Mouse (Mus musculus): ENCODE results near the gene Lpin3.

The Lpin3 gene

GRCm38 (mm10) chr2:160874231-160874877 lies 6.1 kb upstream of the Lpin3 start:
- DNase-seq (ENCODE audit: low read depth, low spot score) = no peak
- no peaks in the 10 kb centered on the region for H3K27me3 ChIP-seq (ENCODE audit: control insufficient read depth, insufficient read depth, low read length, poor library complexity, severe bottlenecking)
- H3K36me3 ChIP-seq (ENCODE audit: control insufficient read depth, insufficient read depth, low read length, poor library complexity, severe bottlenecking) = no peaks in the 10 kb centered on the region

- DNase-seq (ENCODE audit: low read depth, low spot score) = peak; percentile 68
- H3K27me3 ChIP-seq (ENCODE audit: control insufficient read depth, insufficient read depth, low read length, poor library complexity, severe bottlenecking) = no peaks in the 10 kb centered on the region
- no peaks in the 10 kb centered on the region for H3K36me3 ChIP-seq (ENCODE audit: control insufficient read depth, insufficient read depth, low read length, poor library complexity, severe bottlenecking)
Measured at GRCm38 (mm10) chr2:160876115-160876514, 4.4 kb upstream of the Lpin3 start.

- no peaks in the 10 kb centered on the region for H3K36me3 ChIP-seq (ENCODE audit: control insufficient read depth, insufficient read depth, low read length, poor library complexity, severe bottlenecking)
- DNase-seq (ENCODE audit: low read depth, low spot score) = no peak
- no peaks in the 10 kb centered on the region for H3K27me3 ChIP-seq (ENCODE audit: control insufficient read depth, insufficient read depth, low read length, poor library complexity, severe bottlenecking)
Measured at GRCm38 (mm10) chr2:160881462-160882101, 1.1 kb downstream of the Lpin3 start.

GRCm38 (mm10) chr2:160882436-160882835 lies 2.0 kb downstream of the Lpin3 start:
- Histone ChIP-seq H3K36me3 (ENCODE audit: control insufficient read depth, insufficient read depth, low read length, poor library complexity, severe bottlenecking) (no peaks in the 10 kb centered on the region), H3K27me3 (ENCODE audit: control insufficient read depth, insufficient read depth, low read length, poor library complexity, severe bottlenecking) (no peaks in the 10 kb centered on the region)
- no peak for DNase-seq (ENCODE audit: low read depth, low spot score)

GRCm38 (mm10) chr2:160883912-160884311 lies 3.4 kb downstream of the Lpin3 start:
- no peak for DNase-seq (ENCODE audit: low read depth, low spot score)
- Histone ChIP-seq H3K36me3 (ENCODE audit: control insufficient read depth, insufficient read depth, low read length, poor library complexity, severe bottlenecking) (no peaks in the 10 kb centered on the region), H3K27me3 (ENCODE audit: control insufficient read depth, insufficient read depth, low read length, poor library complexity, severe bottlenecking) (no peaks in the 10 kb centered on the region)

GRCm38 (mm10) chr2:160884830-160885229 lies 4.4 kb downstream of the Lpin3 start:
- DNase-seq (ENCODE audit: low read depth, low spot score) = peak; percentile 78
- H3K27me3 ChIP-seq (ENCODE audit: control insufficient read depth, insufficient read depth, low read length, poor library complexity, severe bottlenecking) = no peaks in the 10 kb centered on the region
- H3K36me3 ChIP-seq (ENCODE audit: control insufficient read depth, insufficient read depth, low read length, poor library complexity, severe bottlenecking) = no peaks in the 10 kb centered on the region

- H3K36me3 ChIP-seq (ENCODE audit: control insufficient read depth, insufficient read depth, low read length, poor library complexity, severe bottlenecking) = no peaks in the 10 kb centered on the region
- DNase-seq (ENCODE audit: low read depth, low spot score) = no peak
- H3K27me3 ChIP-seq (ENCODE audit: control insufficient read depth, insufficient read depth, low read length, poor library complexity, severe bottlenecking) = no peaks in the 10 kb centered on the region
Measured at GRCm38 (mm10) chr2:160886221-160886620, 5.8 kb downstream of the Lpin3 start.

GRCm38 (mm10) chr2:160887284-160887683 lies 6.8 kb downstream of the Lpin3 start:
- DNase-seq (ENCODE audit: low read depth, low spot score) = peak; percentile 85
- Histone ChIP-seq H3K36me3 (ENCODE audit: control insufficient read depth, insufficient read depth, low read length, poor library complexity, severe bottlenecking) (no peaks in the 10 kb centered on the region), H3K27me3 (ENCODE audit: control insufficient read depth, insufficient read depth, low read length, poor library complexity, severe bottlenecking) (no peaks in the 10 kb centered on the region)

- Histone ChIP-seq H3K27me3 (ENCODE audit: control insufficient read depth, insufficient read depth, low read length, poor library complexity, severe bottlenecking) (no peaks in the 10 kb centered on the region), H3K36me3 (ENCODE audit: control insufficient read depth, insufficient read depth, low read length, poor library complexity, severe bottlenecking) (no peaks in the 10 kb centered on the region)
- DNase-seq (ENCODE audit: low read depth, low spot score) = peak; percentile 34
Measured at GRCm38 (mm10) chr2:160887859-160888258, 7.4 kb downstream of the Lpin3 start.

GRCm38 (mm10) chr2:160891045-160891444 lies 10.6 kb downstream of the Lpin3 start:
- DNase-seq (ENCODE audit: low read depth, low spot score) = no peak
- Histone ChIP-seq H3K27me3 (ENCODE audit: control insufficient read depth, insufficient read depth, low read length, poor library complexity, severe bottlenecking) (no peaks in the 10 kb centered on the region), H3K36me3 (ENCODE audit: control insufficient read depth, insufficient read depth, low read length, poor library complexity, severe bottlenecking) (no peaks in the 10 kb centered on the region)

- no peak for DNase-seq (ENCODE audit: low read depth, low spot score)
- H3K36me3 ChIP-seq (ENCODE audit: control insufficient read depth, insufficient read depth, low read length, poor library complexity, severe bottlenecking) = no peaks in the 10 kb centered on the region
- H3K27me3 ChIP-seq (ENCODE audit: control insufficient read depth, insufficient read depth, low read length, poor library complexity, severe bottlenecking) = no peaks in the 10 kb centered on the region
Measured at GRCm38 (mm10) chr2:160891697-160892096, 11.2 kb downstream of the Lpin3 start.

- no peaks in the 10 kb centered on the region for H3K27me3 ChIP-seq (ENCODE audit: control insufficient read depth, insufficient read depth, low read length, poor library complexity, severe bottlenecking)
- DNase-seq (ENCODE audit: low read depth, low spot score) = no peak
- H3K36me3 ChIP-seq (ENCODE audit: control insufficient read depth, insufficient read depth, low read length, poor library complexity, severe bottlenecking) = no peaks in the 10 kb centered on the region
Measured at GRCm38 (mm10) chr2:160901656-160902412, 21.4 kb downstream of the Lpin3 start.

GRCm38 (mm10) chr2:160905301-160905700 lies 24.8 kb downstream of the Lpin3 start:
- no peaks in the 10 kb centered on the region for H3K27me3 ChIP-seq (ENCODE audit: control insufficient read depth, insufficient read depth, low read length, poor library complexity, severe bottlenecking)

GRCm38 (mm10) chr2:160906101-160906500 lies 25.6 kb downstream of the Lpin3 start:
- DNase-seq (ENCODE audit: low read depth, low spot score) = no peak
- Histone ChIP-seq H3K36me3 (ENCODE audit: control insufficient read depth, insufficient read depth, low read length, poor library complexity, severe bottlenecking) (no peaks in the 10 kb centered on the region), H3K27me3 (ENCODE audit: control insufficient read depth, insufficient read depth, low read length, poor library complexity, severe bottlenecking) (no peaks in the 10 kb centered on the region)

More at GRCm38 (mm10) chr2:160905301-160905700, 24.8 kb downstream of the Lpin3 start:
- H3K36me3 ChIP-seq (ENCODE audit: control insufficient read depth, insufficient read depth, low read length, poor library complexity, severe bottlenecking) = no peaks in the 10 kb centered on the region
- no peak for DNase-seq (ENCODE audit: low read depth, low spot score)

- Histone ChIP-seq H3K36me3 (ENCODE audit: control insufficient read depth, insufficient read depth, low read length, poor library complexity, severe bottlenecking) (no peaks in the 10 kb centered on the region), H3K27me3 (ENCODE audit: control insufficient read depth, insufficient read depth, low read length, poor library complexity, severe bottlenecking) (no peaks in the 10 kb centered on the region)
- DNase-seq (ENCODE audit: low read depth, low spot score) = no peak
Measured at GRCm38 (mm10) chr2:160908607-160909006, 28.1 kb downstream of the Lpin3 start.

Data from splenic B cell, adult 2 months (primary cell).